Mouse (Mus musculus) hindbrain, postnatal 0 days (tissue): ENCODE measurements around the gene Ddi2. TPM values are rescaled to one million over a fixed set of nuclear protein-coding genes. Genes with fewer than 3 reads are reported as not detected.
"Not testable (repeated sequence)": the region's sequence is repeated elsewhere in the genome, so short reads cannot be mapped to it uniquely, and the experiment has no call there.

Experiments
- ATAC-seq: fragments of 200-750 bp; cut with Nextera tagmentation; 2 replicates; pipeline ENCODE4 v1.8.0; 2017; ENCODE audit warnings: mild to moderate bottlenecking, moderate TSS enrichment, moderate library complexity
- DNase-seq: peaks from one replicate; pipeline ENCODE4 v3.0.0-alpha.2; 2015; ENCODE audit warnings: low spot score
- H3K27ac ChIP-seq: fragments of 300-500 bp; sonication (generic); 2 replicates; pipeline ENCODE4 v1.5.1; 2014; ENCODE audit warnings: mild to moderate bottlenecking
- H3K27me3 ChIP-seq: fragments of 300-500 bp; sonication (generic); 2 replicates; pipeline ENCODE4 v1.6.1; 2014; ENCODE audit warnings: low read length, mixed read lengths; ENCODE audit not compliant: insufficient read depth
- H3K36me3 ChIP-seq: fragments of 300-500 bp; sonication (generic); 2 replicates; pipeline ENCODE4 v1.6.1; 2014; ENCODE audit warnings: low read length, mixed read lengths; ENCODE audit not compliant: insufficient read depth
- H3K4me1 ChIP-seq: fragments of 300-500 bp; sonication (generic); 2 replicates; pipeline ENCODE4 v1.6.1; 2014; ENCODE audit warnings: antibody characterized with exemption, low read length, mixed read lengths; ENCODE audit not compliant: insufficient read depth
- H3K4me2 ChIP-seq: fragments of 300-500 bp; sonication (generic); 2 replicates; pipeline ENCODE4 v1.6.1; 2014; ENCODE audit warnings: low read depth, mild to moderate bottlenecking, low read length, moderate library complexity, mixed read lengths
- H3K4me3 ChIP-seq: fragments of 300-500 bp; sonication (generic); 2 replicates; pipeline ENCODE4 v1.5.1; 2014; ENCODE audit warnings: low read length
- H3K9ac ChIP-seq: fragments of 300-500 bp; sonication (generic); replicated peaks from 2 replicates; pipeline ENCODE4 v1.6.1; 2014; ENCODE audit warnings: mild to moderate bottlenecking, low read length, moderate library complexity, mixed read lengths
- H3K9me3 ChIP-seq: fragments of 300-500 bp; sonication (generic); 2 replicates; pipeline ENCODE4 v1.6.1; 2016; ENCODE audit warnings: low read length, mixed read lengths
- CTCF ChIP-seq: IDR thresholded peaks from 2 replicates; pipeline ENCODE4 v1.5.1; 2016; ENCODE audit warnings: antibody characterized with exemption, control low read depth, low read depth
- WGBS: fragments of 180-500 bp; shearing (Covaris S2); extraction: QIAGEN DNeasy Blood & Tissue Kit; methylation state at CpG from one replicate; pipeline ENCODE4 v1.1.7; 2014; 5-methylcytosine and 5-hydroxymethylcytosine counted together
- polyA plus RNA-seq: library from polyadenylated mRNA; unstranded; fragments of >200 nt; fragmentation: Nextera tagmentation; extraction: Ambion mirVana; gene quantifications from 2 replicates; pipeline ENCODE4 v1.2.1, GENCODE M21; 2015
- total RNA-seq: library from RNA; depleted of rRNA; stranded (reverse); fragments of >200 nt; gene quantifications from 2 replicates; pipeline ENCODE4 v1.2.3, GENCODE M21; 2014; rRNA removed

The Ddi2 gene
- total RNA-seq, result 20.9 and 31.5 TPM in 2 replicates
- 12.1 and 12.5 TPM in 2 replicates for polyA plus RNA-seq

DNA sequence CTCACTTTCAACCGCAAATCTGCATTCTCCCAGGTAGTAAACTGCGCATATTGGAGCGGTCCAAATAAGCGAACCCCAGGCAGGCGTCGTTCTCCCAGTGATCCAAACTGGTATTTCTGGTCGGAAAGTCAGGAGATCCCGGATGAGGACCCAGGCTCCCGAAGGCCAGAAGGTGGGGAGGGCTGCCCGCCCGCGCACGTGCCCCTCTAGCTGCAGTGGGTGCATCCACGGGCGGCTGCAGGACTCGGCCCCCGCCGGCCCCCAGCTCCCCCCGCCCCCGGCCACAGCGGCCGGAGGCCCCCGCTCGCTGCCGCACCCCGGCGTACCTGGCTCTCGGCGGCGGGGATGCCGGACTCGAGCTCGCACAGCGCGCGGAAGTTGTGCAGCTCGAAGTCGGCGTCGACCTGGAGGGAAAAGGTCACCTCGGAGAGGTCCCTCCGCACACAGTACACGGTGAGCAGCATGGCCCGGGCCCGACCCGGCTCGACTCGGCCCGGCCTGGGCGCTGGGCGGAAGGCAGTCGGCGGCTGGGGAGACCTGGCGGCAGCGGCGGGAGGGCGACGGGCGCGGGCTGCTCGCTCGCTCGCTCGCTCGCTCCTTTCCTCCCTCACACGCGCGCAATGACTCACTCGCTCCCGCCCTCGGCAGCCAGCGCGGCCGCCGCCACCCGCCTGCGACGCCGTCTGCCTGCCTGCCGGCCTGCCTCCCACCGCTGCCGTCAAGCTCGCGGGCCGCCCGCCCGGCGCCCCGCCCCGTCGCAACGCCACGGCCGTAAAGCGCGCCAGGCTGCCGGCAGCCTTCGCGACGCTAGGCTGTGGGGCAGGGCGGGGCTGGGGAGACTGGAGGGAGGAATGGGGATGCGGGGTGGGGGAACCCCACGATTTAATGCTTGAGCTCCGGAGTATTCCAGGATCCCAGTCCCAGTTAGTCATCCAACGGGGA is at the start of gene Ddi2:
Gene Ddi2 (minus strand): TSS at position 689 of the 942 bp plus-strand sequence.
- H3K4me3 ChIP-seq, result peak within 1 kb of the TSS; percentile 97
- no peaks in the 10 kb centered on the region for H3K9me3 ChIP-seq
- WGBS, result under 1% methylated on average over 90 of the region's 105 CpGs
- peak within 1 kb of the TSS; percentile 89 for H3K4me2 ChIP-seq
- no peak for TF ChIP-seq CTCF
- peak within 1 kb of the TSS; percentile 94 for H3K27ac ChIP-seq
- H3K9ac ChIP-seq, result peak within 1 kb of the TSS; percentile 96
- ATAC-seq (peak; percentile 94), DNase-seq (peak; percentile 96)
- no peaks in the 10 kb centered on the region for H3K27me3 ChIP-seq
- peaks cover 10% of the 10 kb centered on the region; the same call in 1 of the 2 replicates for H3K4me1 ChIP-seq
- no peaks in the 10 kb centered on the region; the same call in 1 of the 2 replicates for H3K36me3 ChIP-seq

GRCm38 (mm10) chr4:141773019-141773418 is 49.8 kb upstream of the Ddi2 start:
- DNase-seq, H3K4me3 ChIP-seq, H3K9me3 ChIP-seq, H3K9ac ChIP-seq, H3K4me2 ChIP-seq, H3K4me1 ChIP-seq, H3K27ac ChIP-seq, H3K27me3 ChIP-seq, ATAC-seq: not testable (repeated sequence)
- peaks cover 74% of the 10 kb centered on the region for H3K36me3 ChIP-seq
- 87% methylated on average over 4 of the region's 4 CpGs for WGBS

DNA sequence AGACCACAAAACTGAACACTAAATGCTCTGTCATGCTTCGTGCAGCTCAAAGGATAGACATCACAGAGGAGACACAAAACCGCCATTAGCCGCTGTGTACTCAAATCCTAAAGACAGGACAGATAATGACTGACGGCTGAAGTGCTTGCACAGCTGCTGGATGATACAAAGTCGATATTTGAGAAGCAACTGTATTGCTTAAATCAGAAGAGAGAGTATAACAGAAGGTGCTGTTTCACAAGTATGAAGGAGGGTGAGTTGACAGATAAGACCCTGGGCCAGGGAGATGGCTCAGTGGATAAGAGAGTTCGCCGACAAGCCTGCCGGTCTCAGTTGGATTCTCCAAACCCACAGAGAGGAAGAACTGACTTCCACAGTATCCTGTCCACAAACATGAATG is 48.6 kb upstream of the Ddi2 start:
- Histone ChIP-seq H3K9ac (no peak overlapping the region), H3K4me3 (no peak overlapping the region), H3K36me3 (peaks cover 72% of the 10 kb centered on the region), H3K4me2 (no peak overlapping the region), H3K4me1 (no peaks in the 10 kb centered on the region; the same call in 1 of the 2 replicates), H3K9me3 (no peaks in the 10 kb centered on the region), H3K27me3 (no peaks in the 10 kb centered on the region), H3K27ac (no peak overlapping the region)
- WGBS, result 93% methylated on average over 8 of the region's 8 CpGs
- TF ChIP-seq CTCF, result no peak
- DNase-seq, result no peak
- no peak for ATAC-seq

- Histone ChIP-seq H3K4me2 (no peak overlapping the region), H3K4me1 (no peaks in the 10 kb centered on the region; the same call in 1 of the 2 replicates), H3K27me3 (no peaks in the 10 kb centered on the region), H3K36me3 (peaks cover 56% of the 10 kb centered on the region), H3K27ac (no peak overlapping the region), H3K4me3 (no peak overlapping the region), H3K9ac (no peak overlapping the region), H3K9me3 (no peaks in the 10 kb centered on the region)
- DNase-seq (no peak), ATAC-seq (no peak)
- WGBS, result 58% methylated on average over 8 of the region's 8 CpGs
- no peak for TF ChIP-seq CTCF
Measured at GRCm38 (mm10) chr4:141769501-141770160, 46.4 kb upstream of the Ddi2 start.

- ATAC-seq (peak; percentile 77), DNase-seq (peak; percentile 55)
Measured at GRCm38 (mm10) chr4:141767353-141768036, 44.3 kb upstream of the Ddi2 start.

DNA sequence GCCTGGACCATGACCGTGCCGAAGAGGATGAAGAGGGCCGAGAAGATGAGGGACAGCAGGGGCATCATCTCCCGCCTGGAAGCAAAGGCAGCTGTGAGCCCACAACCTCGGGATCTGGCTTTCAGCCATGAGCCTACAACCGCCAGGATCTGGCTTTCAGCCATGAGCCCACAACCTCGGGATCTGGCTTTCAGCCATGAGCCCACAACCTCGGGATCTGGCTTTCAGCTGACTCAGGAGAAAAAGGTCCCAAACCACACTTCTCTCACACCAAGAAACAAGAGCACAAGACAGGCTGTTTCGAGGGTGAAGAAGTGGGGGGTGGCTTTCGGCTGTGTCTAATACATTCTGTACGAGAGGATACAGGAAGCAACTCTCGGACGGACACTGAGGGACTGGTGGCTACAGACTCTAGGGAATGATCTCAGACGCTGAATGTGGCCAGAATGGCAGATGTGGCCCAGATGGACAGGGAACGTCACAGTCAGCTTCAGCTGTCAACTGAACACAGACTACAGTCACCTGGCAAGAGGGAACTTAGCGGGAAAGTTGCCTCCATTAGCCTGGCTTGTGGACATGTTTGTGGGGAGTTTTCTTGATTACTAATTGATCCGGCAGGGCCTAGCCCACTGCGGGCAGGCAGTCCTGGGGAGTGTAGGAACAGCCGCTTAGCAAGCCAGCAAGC is 43.6 kb upstream of the Ddi2 start:
- peak; percentile 76 for ATAC-seq
- peaks cover 60% of the 10 kb centered on the region for H3K36me3 ChIP-seq
- 24% methylated on average over 19 of the region's 19 CpGs for WGBS
- 0 out of 2 replicates have a peak overlapping the region, but pooled peaks have one; percentile 29 for H3K4me2 ChIP-seq
- TF ChIP-seq CTCF, result no peak
- no peak overlapping the region for H3K9ac ChIP-seq
- no peaks in the 10 kb centered on the region for H3K9me3 ChIP-seq
- DNase-seq, result peak; percentile 88
- H3K4me3 ChIP-seq, result no peak overlapping the region
- no peaks in the 10 kb centered on the region for H3K27me3 ChIP-seq
- no peaks in the 10 kb centered on the region; the same call in 1 of the 2 replicates for H3K4me1 ChIP-seq
- peak overlapping the region; percentile 77 for H3K27ac ChIP-seq

More at GRCm38 (mm10) chr4:141767353-141768036, 44.3 kb upstream of the Ddi2 start:
- Histone ChIP-seq H3K27ac (peak overlapping the region; percentile 77), H3K9me3 (no peaks in the 10 kb centered on the region), H3K9ac (no peak overlapping the region), H3K4me1 (no peaks in the 10 kb centered on the region; the same call in 1 of the 2 replicates), H3K36me3 (peaks cover 60% of the 10 kb centered on the region), H3K4me2 (peak overlapping the region; percentile 29), H3K27me3 (no peaks in the 10 kb centered on the region), H3K4me3 (no peak overlapping the region)
- WGBS, result 56% methylated on average over 19 of the region's 19 CpGs
- no peak for TF ChIP-seq CTCF
